Mouse (Mus musculus) midbrain, embryonic 10.5 days (tissue): ENCODE results near the gene Hmga1. TPM values are rescaled to one million over a fixed set of nuclear protein-coding genes. Genes with fewer than 3 reads are reported as not detected.

Source experiments
- DNase-seq: peaks from one replicate; pipeline ENCODE4 v3.0.0-alpha.2; 2017; ENCODE audit warnings: low spot score
- H3K27ac ChIP-seq: fragments of 300-500 bp; sonication (generic); replicated peaks from 2 replicates; pipeline ENCODE4 v1.5.1; 2016; ENCODE audit warnings: mild to moderate bottlenecking
- H3K27me3 ChIP-seq: fragments of 300-500 bp; sonication (generic); 2 replicates; pipeline ENCODE4 v1.6.1; 2016; ENCODE audit warnings: low read depth, mild to moderate bottlenecking; ENCODE audit not compliant: poor library complexity, severe bottlenecking
- H3K36me3 ChIP-seq: fragments of 300-500 bp; sonication (generic); 2 replicates; pipeline ENCODE4 v1.6.1; 2016; ENCODE audit warnings: mild to moderate bottlenecking, moderate library complexity
- H3K4me1 ChIP-seq: fragments of 300-500 bp; sonication (generic); 2 replicates; pipeline ENCODE4 v1.6.1; 2016
- H3K4me3 ChIP-seq: fragments of 300-500 bp; sonication (generic); 2 replicates; pipeline ENCODE4 v1.5.1; 2016; ENCODE audit warnings: mild to moderate bottlenecking, moderate library complexity
- H3K9me3 ChIP-seq: fragments of 300-500 bp; sonication (generic); replicated peaks from 2 replicates; pipeline ENCODE4 v1.6.1; 2016; ENCODE audit warnings: mild to moderate bottlenecking
- WGBS: fragments of 180-500 bp; shearing (Covaris S2); methylation state at CpG from one replicate; pipeline ENCODE4 v1.1.7; 2016; 5-methylcytosine and 5-hydroxymethylcytosine counted together
- polyA plus RNA-seq: library from polyadenylated mRNA; unstranded; fragments of >200 nt; fragmentation: Nextera tagmentation; extraction: Ambion mirVana; gene quantifications from 2 replicates; pipeline ENCODE4 v1.2.1, GENCODE M21; 2016

Gene Hmga1
- polyA plus RNA-seq, 1 experiment from 2014 or later: 831 TPM

GRCm38 (mm10) chr17:27568228-27568627 lies 11.9 kb downstream of the Hmga1 start:
- Histone ChIP-seq H3K27me3 (peaks cover 3% of the 10 kb centered on the region; the same call in 1 of the 2 replicates), H3K4me3 (no peak overlapping the region), H3K27ac (no peak overlapping the region), H3K9me3 (no peaks in the 10 kb centered on the region), H3K4me1 (peaks cover 35% of the 10 kb centered on the region), H3K36me3 (peaks cover 18% of the 10 kb centered on the region)
- DNase-seq: no peak
- WGBS: 85% methylated on average over 5 of the region's 5 CpGs

DNA sequence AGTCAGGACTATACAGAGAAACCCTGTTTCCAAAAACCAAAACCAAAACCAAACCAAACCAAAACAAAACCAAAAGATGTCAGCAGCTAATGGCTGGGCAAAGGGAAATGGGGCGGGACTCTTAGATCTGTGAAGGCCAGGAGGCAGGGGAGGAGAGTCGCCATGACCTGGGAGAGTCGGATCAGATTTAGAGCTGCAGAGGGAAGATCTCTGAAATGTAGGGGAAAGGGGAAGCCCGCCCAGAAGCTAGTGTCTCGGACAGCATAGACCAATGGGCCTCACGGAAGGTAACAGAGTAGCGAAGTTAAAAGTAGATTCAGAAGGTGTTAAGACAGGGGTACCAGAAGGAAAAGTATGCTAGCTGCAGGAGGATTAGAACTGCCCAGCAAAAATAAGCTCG lies 15.0 kb downstream of the Hmga1 start:
- H3K4me1 ChIP-seq: peaks cover 7% of the 10 kb centered on the region
- no peak for DNase-seq
- no peak overlapping the region for H3K27ac ChIP-seq
- WGBS: 83% methylated on average over 8 of the region's 8 CpGs
- H3K4me3 ChIP-seq: no peak overlapping the region
- H3K36me3 ChIP-seq: peaks cover 38% of the 10 kb centered on the region
- H3K9me3 ChIP-seq: no peaks in the 10 kb centered on the region
- peaks cover 3% of the 10 kb centered on the region; the same call in 1 of the 2 replicates for H3K27me3 ChIP-seq

DNA sequence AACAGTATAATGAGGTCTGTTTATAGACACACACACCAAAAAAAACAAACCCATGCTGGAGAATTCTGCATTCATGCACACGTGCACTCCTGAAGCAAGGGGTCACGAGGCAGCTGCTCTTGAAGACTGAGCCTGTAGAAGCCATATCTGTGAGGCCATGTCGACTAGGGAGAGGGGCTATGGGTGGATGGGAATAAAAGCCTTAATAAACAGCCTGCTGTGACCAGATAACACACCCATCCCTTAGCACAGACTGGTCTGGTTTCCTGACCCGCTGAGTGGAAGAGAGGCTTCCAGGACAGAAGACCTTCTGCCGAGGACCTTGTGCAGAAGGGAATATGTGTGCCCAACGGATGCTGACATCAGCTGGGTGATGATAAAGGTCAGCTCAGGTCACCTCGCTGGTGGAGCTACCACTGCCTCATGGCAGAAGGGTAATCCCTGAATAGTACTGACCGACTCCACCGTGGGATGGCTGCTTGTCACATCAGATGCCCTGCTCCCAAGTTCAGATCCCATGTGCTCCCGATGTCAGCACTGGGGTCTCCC lies 17.5 kb downstream of the Hmga1 start:
- Histone ChIP-seq H3K4me1 (no peaks in the 10 kb centered on the region), H3K4me3 (no peak overlapping the region), H3K36me3 (peaks cover 61% of the 10 kb centered on the region), H3K27ac (no peak overlapping the region), H3K9me3 (no peaks in the 10 kb centered on the region), H3K27me3 (no peaks in the 10 kb centered on the region)
- 86% methylated on average over 10 of the region's 10 CpGs for WGBS
- DNase-seq: no peak

- Histone ChIP-seq H3K4me1 (no peaks in the 10 kb centered on the region), H3K4me3 (no peak overlapping the region), H3K9me3 (no peaks in the 10 kb centered on the region), H3K36me3 (peaks cover 69% of the 10 kb centered on the region), H3K27me3 (no peaks in the 10 kb centered on the region), H3K27ac (no peak overlapping the region)
- 95% methylated on average over 16 of the region's 16 CpGs for WGBS
- no peak for DNase-seq
These were observed 18.3 kb downstream of the Hmga1 start for GRCm38 (mm10) chr17:27574470-27575115.

DNA sequence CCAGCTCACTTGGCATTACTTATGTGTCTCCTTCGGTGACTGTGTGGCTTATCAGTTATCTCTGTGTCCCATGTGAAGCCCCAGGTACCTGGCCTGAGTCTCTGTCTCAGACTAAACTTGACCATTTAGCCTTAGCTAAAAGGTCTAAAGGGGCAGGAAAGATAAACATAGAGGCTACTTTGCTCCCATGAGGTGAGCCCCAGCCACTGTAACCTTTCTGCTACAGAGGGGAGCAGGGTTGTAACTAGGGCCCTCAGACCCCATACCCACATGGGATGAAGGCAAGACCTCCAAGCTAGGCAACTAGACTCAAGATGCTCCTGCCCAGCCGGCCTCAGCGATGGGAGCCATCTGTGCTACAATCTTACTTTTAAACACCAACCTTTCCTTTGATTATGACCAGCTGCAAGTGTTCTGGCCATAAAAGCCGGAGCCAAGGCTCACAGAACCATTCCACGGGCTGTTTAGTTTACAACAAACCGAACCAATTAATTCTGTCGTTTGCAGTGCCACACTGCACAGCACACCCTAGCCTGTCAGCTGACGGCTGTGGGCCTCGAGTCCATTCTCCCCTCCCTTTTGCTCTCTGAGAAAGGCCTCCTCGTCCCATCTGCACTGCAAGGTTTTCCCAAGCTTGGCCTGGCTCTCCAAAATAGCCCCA lies 18.9 kb downstream of the Hmga1 start:
- H3K4me3 ChIP-seq: no peak overlapping the region
- H3K4me1 ChIP-seq: no peaks in the 10 kb centered on the region
- peaks cover 75% of the 10 kb centered on the region for H3K36me3 ChIP-seq
- H3K27ac ChIP-seq: no peak overlapping the region
- H3K9me3 ChIP-seq: no peaks in the 10 kb centered on the region
- H3K27me3 ChIP-seq: no peaks in the 10 kb centered on the region
- 92% methylated on average over 10 of the region's 10 CpGs for WGBS
- no peak for DNase-seq

GRCm38 (mm10) chr17:27576056-27576455 lies 19.8 kb downstream of the Hmga1 start:
- peaks cover 83% of the 10 kb centered on the region for H3K36me3 ChIP-seq
- 94% methylated on average over 7 of the region's 7 CpGs for WGBS
- DNase-seq: no peak

GRCm38 (mm10) chr17:27577468-27577867 lies 21.2 kb downstream of the Hmga1 start:
- no peaks in the 10 kb centered on the region for H3K27me3 ChIP-seq
- no peaks in the 10 kb centered on the region for H3K4me1 ChIP-seq
- no peak overlapping the region for H3K4me3 ChIP-seq
- no peak for DNase-seq
- H3K36me3 ChIP-seq: peaks cover 95% of the 10 kb centered on the region
- H3K27ac ChIP-seq: no peak overlapping the region
- no peaks in the 10 kb centered on the region for H3K9me3 ChIP-seq
- 84% methylated on average over 6 of the region's 6 CpGs for WGBS

More at GRCm38 (mm10) chr17:27576056-27576455, 19.8 kb downstream of the Hmga1 start:
- Histone ChIP-seq H3K27ac (no peak overlapping the region), H3K9me3 (no peaks in the 10 kb centered on the region), H3K4me3 (no peak overlapping the region), H3K4me1 (no peaks in the 10 kb centered on the region), H3K27me3 (no peaks in the 10 kb centered on the region)

- WGBS: 91% methylated on average over 10 of the region's 10 CpGs
- H3K27me3 ChIP-seq: no peaks in the 10 kb centered on the region
- H3K4me1 ChIP-seq: no peaks in the 10 kb centered on the region
- no peak overlapping the region for H3K4me3 ChIP-seq
- H3K36me3 ChIP-seq: peaks cover 97% of the 10 kb centered on the region
- DNase-seq: no peak
- no peaks in the 10 kb centered on the region for H3K9me3 ChIP-seq
- no peak overlapping the region for H3K27ac ChIP-seq
These were observed 22.2 kb downstream of the Hmga1 start for GRCm38 (mm10) chr17:27578487-27578886.

GRCm38 (mm10) chr17:27579816-27580215 lies 23.5 kb downstream of the Hmga1 start:
- no peak overlapping the region for H3K4me3 ChIP-seq
- no peak overlapping the region for H3K27ac ChIP-seq
- DNase-seq: no peak
- H3K36me3 ChIP-seq: peaks cover 98% of the 10 kb centered on the region
- 96% methylated on average over 8 of the region's 8 CpGs for WGBS
- H3K27me3 ChIP-seq: no peaks in the 10 kb centered on the region
- H3K9me3 ChIP-seq: no peaks in the 10 kb centered on the region
- H3K4me1 ChIP-seq: no peaks in the 10 kb centered on the region

GRCm38 (mm10) chr17:27580392-27581068 lies 24.2 kb downstream of the Hmga1 start:
- H3K36me3 ChIP-seq: peaks cover 98% of the 10 kb centered on the region
- no peak for DNase-seq
- no peaks in the 10 kb centered on the region for H3K9me3 ChIP-seq
- WGBS: 90% methylated on average over 20 of the region's 20 CpGs
- no peak overlapping the region for H3K27ac ChIP-seq
- no peaks in the 10 kb centered on the region for H3K27me3 ChIP-seq
- no peaks in the 10 kb centered on the region for H3K4me1 ChIP-seq
- no peak overlapping the region for H3K4me3 ChIP-seq

DNA sequence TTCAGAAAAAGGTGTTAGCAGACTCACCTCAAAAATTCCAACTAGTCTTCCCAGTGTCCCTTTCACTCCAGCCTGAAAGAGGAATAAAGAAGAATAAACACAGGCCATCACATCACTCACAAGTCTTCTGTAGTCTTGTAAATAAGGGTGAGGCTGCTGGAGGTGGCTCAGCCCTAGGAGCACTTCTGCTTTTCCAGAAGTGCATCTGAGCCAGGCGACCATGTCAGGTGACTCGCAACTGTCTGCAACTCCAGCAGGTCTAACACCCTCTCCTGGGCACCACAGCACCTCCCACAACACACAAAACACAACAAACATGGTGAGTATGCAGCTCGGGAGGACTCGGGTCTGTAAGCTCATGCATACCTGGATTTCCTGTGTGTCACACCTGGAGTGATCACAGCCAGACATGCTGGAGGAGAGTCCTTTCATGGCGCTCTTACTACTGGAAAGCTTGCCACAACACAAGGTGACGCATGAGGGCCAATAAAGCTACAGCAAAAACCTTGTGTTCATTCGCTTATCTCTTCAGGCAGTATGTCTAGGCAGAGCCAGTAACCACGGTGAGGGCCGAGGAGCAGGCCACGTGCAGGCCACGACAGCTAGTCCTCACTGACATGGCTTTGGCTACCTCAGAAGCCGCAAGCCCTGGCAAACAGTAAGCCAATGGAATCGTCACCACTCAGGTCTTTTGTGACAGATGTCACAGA lies 27.0 kb downstream of the Hmga1 start:
- Histone ChIP-seq H3K4me3 (no peak overlapping the region), H3K4me1 (peaks cover 16% of the 10 kb centered on the region), H3K9me3 (no peaks in the 10 kb centered on the region), H3K36me3 (peaks cover 100% of the 10 kb centered on the region), H3K27ac (no peak overlapping the region), H3K27me3 (no peaks in the 10 kb centered on the region)
- DNase-seq: no peak
- 93% methylated on average over 13 of the region's 13 CpGs for WGBS

GRCm38 (mm10) chr17:27586661-27587060 lies 30.4 kb downstream of the Hmga1 start:
- H3K9me3 ChIP-seq: no peaks in the 10 kb centered on the region
- H3K4me1 ChIP-seq: peaks cover 16% of the 10 kb centered on the region
- no peaks in the 10 kb centered on the region for H3K27me3 ChIP-seq
- no peak overlapping the region for H3K4me3 ChIP-seq
- peaks cover 100% of the 10 kb centered on the region for H3K36me3 ChIP-seq
- no peak for DNase-seq
- 73% methylated on average over 9 of the region's 9 CpGs for WGBS
- 0 out of 2 replicates have a peak overlapping the region, but pooled peaks have one; percentile 13 for H3K27ac ChIP-seq
